Mouse (Mus musculus) adrenal gland, adult 8-10 months (tissue): ENCODE data around the gene Cers2. TPM values are rescaled to one million over a fixed set of nuclear protein-coding genes. Genes with fewer than 3 reads are reported as not detected.
"Not testable (repeated sequence)": the region's sequence is repeated elsewhere in the genome, so short reads cannot be mapped to it uniquely, and the experiment has no call there.

Experiments used
- DNase-seq: peaks from one replicate; pipeline ENCODE4 v3.0.0; 2022
- total RNA-seq, 4 experiments: library from RNA; stranded (reverse); gene quantifications; 2 replicates each; pipeline ENCODE4 v1.2.4; 2022

The Cers2 gene
- total RNA-seq, 4 experiments from 2014 or later = 211 to 272 (median 241) TPM

DNA sequence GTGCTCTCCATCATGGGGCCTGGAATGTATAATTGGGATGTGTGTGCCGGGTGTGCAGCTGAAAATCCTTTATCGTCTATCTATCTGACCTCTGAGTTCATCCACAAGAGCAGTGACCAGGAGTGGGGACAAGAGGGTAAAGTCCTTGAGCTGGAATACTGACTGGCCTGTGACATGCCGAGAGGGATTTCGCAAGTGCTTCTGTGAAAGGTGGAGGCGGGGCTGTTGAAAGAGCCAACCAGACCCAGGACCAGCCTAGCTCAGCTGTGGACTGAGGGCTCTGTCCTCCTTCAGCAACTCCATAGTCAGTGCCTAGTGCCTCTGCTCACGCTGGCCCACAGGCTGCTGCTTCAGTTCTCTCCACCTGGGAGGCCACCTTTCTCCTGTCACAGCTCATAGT is 4.0 kb downstream of the Cers2 start:
- DNase-seq = peak; percentile 87

DNA sequence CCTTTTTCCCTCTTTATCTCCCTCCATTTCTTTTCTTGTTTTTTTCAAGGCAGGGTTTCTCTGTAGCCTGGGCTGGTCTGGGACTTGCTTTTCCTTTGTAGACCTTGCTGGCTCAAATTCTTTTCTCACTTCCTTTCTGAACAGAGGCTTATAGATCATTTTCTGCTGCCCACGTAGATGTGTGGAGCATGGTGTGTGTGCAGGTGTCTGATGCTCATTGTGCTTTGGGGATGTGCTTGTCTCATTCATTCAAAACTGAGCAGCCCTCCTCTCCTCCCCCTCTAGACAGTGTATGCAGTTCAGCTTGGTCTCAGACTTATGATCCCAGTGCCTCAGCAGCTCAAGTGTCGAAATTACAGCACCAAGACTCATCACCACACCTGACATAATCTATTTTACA is 4.5 kb downstream of the Cers2 start:
- no peak for DNase-seq

DNA sequence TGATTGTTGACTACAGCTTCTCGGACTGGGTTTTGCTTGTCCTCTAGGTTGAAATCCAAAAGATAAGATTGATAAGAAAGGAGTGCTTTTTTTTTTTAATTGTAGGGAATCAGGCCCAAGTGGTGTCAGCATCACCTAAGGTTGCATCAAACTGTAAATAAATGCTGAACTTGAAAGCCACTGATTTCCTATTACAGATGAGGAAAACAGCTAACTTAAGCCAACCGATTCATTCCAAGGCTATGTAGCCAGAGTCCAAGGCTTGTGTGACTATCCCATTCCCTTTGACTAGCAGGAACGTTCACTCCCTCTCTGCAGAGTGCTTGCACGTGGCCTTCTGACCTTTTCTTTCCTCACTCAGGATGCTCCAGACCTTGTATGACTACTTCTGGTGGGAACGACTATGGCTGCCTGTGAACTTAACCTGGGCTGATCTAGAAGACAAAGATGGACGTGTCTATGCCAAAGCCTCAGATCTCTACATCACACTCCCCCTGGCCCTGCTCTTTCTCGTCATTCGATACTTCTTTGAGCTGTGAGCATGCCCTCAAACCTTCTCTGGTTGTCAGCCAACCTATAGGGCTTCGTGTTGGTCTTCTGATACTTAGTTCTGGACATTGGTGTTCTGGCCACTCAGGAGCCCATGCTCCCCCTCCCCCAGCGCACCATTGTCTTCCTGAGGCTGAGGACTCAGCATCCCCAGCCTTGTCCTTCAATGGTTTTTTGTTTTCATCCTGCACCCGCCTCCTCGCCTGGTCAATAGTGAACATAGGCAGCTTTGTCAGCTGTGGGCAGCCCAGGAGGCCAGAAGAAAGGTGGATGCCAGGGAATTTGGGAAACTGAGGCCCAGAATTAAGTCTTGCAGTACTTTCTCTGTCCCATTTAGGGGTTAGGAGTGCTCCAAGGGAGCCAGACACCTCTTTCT is 5.4 kb downstream of the Cers2 start:
- no peak for DNase-seq

DNA sequence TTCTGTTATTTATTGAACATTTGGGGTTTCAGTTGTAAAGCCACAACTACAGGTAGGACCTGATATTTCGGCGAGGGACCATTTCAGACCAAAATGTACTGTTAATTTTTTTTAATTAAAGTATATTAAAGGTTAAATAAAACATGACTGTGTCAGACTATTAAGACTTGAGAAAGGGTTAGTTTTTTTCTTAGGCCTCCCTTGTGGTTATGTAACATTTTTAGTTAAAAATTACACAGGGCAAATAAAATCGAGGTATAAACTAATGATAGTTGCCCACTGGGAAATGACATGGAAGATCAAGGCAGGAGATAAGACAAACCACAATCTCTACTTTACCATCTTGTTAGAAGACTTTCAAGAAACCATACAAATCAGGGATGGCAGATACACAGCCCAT is 8.8 kb downstream of the Cers2 start:
- DNase-seq = no peak

DNA sequence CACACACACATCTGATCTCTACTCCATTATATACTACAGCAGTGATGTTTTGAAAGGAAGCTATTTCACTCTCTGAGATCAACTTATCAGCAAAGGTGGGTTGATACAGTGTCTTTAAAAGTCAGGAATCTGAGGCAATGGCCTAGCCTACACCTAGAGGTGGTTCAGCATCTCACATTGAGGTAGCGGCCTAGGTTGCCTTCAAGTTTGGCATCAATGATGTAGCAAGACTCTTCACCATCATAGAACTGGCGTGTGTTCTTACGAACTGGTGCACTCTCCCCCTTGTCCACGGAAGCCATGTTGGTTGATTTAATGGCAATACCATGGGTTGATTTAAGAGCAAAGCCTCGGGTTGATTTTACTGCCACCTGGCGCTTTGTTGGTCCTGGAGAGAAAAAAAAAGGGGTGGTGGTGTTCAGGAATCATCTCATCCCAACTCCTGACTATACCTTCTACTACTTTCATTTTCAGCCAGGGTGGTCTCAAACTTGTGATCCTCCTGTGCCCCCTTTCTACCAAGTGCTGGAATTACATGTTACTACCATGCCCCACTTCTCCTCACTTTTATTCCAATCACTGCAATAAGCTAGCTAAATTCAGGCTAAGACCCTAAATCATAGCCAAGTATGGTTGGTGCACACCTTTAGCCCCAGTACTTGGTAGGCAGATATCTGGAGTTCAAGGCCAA is 10.0 kb downstream of the Cers2 start:
- no peak for DNase-seq

DNA sequence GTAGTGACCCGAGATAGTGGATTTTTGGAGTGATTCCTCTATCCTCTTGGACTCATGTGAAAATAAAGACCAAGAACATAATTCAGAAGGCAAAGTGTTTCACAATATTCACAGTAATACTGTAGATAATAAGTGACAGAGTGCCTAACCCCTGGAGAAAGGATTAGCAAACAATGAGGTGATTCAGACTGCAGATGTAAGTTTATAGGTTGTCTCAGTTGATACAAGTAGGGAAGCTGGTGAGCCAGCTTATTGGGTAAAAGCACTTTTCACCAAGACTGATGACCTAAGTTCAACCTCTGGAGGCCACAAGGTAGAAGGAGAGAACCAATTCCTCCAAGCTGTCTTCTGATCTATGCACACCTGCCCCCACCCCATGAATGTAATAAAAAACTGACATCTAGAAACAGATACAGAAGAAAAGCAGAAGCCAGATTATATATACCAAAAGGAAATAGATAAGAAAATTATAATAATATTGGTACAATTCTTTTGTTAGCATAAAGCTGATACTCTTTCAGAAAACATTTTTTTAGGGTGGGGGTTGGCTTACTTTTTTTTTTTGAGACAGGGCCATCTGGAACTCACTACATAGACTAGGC is 14.3 kb downstream of the Cers2 start:
- DNase-seq = no peak

DNA sequence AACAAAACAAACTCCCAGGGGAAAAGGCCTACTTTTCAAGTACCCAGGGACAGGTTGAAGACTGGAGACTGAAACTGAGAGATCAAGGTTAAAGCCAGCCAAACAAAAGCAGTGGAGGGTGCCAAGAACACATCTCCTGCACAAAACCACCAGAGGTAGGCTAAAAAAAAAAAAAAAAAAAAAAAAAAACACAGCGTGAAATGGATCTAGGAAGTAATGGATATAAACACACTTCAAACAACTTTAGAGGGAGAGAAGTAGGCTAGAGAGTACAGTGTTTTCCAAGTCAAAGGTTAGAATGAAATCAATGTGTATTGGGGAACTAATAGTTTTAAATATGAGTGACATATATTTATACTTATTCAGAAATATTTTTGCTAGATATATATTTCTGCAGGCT is 16.9 kb downstream of the Cers2 start:
- DNase-seq = no peak

DNA sequence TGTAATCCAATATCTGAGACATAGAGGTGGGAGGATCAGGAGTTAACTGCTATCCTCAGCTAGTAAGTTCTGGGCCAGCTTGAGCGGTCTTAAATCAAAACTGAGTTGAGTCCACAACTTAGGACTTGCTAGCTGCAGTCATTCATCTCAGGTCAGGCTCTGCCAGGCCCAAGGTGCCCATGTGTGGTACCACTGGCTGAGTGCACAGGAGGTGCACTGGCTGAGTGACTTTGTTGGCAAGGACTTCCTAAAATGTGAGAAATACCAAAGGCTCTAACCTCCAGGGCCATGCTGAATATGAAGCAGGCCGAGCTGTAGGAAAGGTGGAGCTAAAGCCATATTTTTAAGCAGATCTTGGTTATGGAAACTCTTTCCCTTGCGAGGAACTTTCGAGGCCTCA is 22.8 kb downstream of the Cers2 start:
- DNase-seq = no peak

DNA sequence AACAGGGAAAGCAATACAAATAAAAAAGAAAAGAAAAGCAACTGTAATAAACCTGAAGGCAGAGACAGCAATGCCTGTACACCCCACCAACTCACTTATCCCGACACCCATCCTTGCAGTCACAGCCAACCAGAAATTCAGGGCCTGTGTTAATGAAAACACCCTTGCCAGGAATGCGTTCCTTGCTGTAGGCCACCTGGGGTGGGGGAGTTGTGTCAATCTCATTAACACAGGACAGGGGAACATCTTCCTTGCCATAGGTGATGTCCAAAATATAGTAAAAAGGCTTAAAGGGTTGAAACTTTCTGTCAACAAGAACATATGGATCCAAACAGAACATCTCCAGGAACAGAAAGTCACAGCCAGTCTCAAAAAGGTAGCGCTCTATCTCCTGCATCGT is 23.7 kb downstream of the Cers2 start:
- no peak for DNase-seq

DNA sequence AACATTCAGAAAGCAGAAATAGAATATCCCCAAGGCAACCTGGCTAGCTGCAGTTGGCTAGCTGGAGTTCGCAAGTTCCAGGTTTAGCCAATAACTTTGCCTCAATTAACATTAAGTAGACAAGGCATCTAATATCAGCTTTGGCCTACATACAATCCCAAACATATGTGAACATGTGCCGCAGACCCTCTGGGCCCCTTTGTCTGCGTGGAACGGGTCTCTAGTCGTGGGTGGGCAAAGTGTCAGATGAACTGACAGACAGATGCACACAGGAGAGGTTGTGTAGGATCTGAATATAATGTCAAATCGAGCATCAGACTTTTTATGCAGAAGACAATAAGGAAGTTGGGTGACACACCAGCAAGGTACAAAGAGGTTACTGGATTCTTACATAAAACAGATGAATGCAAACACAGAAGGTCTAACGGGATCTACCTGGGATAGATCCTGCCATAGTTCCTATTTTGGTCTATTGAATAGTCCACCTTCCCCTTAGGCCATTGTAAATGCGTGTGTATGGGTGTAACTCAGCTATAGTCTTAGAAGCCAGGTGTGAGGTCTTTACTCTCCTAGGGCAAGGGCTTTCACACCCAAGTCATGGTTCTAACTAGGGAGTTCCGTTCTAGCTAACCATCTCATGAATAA is 28.9 kb downstream of the Cers2 start:
- DNase-seq = not testable (repeated sequence)

DNA sequence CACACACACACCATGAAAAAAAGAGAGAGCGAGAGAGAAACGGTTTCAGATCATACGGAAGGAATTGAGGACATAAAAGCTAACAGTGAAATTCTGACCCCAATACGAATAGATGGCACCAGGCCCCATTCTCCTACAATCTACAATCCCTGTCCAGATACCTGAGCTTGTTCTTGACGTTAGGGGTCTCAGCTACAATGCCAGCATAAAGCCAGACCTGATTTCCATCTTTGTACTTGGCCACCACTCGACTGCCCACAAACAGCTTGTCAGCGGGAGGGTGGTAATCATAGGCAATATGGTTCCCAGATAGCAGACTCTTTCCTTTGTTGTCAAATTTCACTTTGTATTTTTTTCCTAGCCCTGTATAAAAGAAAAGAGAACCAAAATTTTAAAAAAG is 31.9 kb downstream of the Cers2 start:
- DNase-seq = no peak

DNA sequence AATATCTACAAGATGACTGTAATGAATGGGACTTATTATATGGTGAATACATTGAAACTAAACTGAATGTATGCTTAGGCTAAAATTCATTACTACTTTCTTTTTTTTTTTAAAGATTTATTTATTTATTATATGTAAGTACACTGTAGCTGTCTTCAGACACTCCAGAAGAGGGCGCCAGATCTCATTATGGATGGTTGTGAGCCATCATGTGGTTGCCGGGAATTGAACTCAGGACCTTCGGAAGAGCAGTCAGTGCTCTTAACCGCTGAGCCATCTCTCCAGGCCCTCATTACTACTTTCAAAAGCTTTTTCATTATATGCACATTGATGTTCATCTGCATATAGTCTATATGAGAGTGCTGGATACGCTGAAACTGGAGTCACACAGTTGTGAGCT is 33.8 kb downstream of the Cers2 start:
- DNase-seq = not testable (repeated sequence)

DNA sequence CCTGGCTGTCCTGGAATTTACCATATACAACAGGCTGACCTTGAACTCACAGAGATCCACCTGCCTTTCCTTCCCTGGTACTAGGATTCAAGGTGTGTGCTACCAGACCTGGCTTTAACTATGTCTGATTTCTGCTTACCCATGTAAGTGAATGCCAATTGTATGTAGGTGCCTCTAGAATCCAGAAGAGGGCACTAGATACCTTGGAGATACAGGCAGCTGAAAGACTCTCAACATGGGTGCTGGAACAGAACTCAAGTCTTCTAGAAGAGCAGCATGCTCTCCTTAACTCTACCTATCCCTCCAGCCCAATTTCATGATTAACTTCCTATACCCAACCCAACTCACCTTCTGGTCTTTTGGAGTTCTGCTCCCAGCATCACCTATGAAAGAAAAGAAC is 34.9 kb downstream of the Cers2 start:
- DNase-seq = no peak

DNA sequence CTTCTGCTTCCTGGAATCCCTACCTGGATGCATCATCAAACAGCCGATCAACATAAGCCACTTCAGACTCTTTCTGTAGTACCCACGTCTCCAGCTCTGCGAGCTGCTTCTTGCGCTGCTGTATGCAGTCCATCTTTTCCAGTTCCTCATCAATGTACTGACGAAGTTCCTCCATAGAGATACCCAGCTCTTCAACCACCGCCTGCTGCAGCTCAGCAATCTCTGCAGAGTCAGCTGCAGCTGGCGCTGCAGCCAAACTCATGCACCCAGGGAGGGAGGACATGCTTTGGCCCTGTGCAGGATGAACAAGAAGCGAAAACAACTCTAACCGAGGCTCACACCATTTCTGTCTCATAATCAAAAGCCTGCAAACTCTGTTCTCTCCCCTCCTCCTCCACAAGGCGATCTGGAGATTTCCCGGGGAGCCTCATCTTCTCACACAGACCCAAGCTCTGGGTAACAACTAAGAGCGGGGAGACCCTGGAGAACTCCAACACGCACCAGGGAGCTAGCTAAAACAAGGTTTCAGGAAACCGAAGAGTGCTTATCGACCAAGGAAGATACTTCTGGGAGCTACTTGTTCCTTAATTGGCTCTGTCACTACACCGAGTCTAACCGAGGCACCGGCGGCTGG is 41.4 kb downstream of the Cers2 start:
- DNase-seq = not testable (repeated sequence)

DNA sequence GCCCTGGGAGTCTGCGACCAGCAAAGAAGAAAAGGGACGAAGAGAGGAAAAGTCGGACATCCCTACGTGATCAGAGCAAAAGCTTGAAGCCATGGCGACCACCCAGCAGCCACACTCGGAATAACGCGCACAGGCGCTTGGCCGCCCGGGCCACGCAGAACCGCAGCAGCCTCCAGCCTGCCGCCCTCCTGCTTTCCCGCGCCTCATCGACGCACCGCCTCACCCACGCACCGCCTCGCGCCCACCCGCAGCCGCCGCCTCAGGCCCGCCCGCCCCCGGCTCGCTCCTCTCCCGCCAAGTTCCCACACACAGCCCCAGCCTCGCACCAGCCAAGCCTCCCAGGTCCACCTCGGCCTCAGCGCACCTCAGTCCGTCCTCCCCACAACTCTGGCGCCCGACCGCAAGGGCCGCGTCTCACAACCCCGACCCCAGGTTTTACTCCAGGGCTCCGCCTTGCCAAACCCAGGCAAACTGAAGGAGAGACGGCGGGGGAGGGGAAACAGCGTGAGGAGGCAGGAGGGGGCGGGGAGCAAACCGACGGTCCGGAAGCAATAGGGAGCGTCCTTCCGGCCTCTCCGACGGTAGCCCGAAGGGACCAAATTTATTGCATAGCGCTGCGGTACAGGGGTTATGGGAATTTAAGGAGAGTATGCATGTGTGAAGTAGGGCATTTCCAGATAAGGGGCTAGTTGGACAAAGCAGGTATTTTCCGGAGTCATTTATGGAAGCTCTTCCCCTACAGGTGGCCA is 42.3 kb downstream of the Cers2 start, which contains the start of gene Setdb1:
Gene Setdb1, minus strand, starts transcription at position 502 of the 749 bp plus-strand sequence.
- peak; percentile 88 for DNase-seq

DNA sequence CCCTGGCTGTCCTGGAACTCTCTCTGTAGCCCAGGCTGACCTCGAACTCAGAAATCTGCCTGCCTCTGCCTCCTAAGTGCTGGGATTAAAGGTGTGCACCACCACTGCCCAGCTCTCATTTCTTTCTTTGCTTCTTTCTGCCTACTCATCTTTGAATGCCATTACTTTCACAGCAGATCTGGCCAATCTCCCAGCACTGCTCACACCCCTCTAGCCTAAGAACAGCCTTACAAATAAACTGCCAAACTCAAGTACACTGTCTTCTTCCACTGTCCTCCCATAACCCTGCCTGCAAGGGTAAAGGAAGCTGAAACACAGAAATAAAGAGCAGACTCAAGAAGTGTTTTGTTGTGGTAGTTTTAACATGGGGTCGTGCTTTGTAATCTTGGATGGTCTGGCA is 43.2 kb downstream of the Cers2 start:
- no peak for DNase-seq

DNA sequence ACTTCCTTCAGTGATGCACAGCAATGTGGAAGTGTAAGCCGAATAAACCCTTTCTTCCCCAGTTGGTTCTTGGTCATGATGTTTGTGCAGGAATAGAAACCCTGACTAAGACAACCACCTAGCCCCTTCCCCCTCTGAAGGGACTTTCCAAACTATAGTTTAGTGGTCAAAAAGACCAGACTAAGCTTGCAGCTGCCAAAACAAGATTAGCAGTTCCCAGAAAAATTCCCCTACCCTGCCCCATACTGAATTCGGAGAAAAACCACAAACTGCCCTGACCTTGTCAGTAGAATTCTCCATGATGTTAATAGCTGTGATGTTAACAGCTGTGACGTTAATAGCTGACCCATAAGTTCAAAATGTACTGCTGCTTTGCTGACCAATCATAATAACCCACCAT is 45.7 kb downstream of the Cers2 start:
- DNase-seq = not testable (repeated sequence)

DNA sequence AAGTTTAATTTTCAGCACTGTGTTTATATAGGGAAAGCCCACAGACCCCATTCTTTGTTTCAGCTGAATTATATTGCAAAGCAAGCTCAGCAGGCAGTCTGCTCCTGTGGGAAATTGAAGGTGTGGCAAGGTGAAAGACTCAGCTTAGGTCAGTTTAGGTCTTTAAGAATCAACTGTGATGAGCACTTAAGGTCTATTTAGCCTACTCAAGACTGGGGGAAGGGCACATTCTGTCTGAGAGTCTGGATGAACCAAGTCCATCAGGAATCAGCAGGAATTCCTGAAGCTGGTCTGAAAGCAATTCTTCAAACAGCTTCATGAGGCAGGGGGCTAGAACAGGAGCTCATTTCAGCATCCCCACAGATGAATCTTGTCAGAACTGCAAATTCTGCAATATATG is 55.5 kb downstream of the Cers2 start:
- DNase-seq = no peak
